ENCODE assay signal across 19 mouse cellular contexts in the genomic region with DNA sequence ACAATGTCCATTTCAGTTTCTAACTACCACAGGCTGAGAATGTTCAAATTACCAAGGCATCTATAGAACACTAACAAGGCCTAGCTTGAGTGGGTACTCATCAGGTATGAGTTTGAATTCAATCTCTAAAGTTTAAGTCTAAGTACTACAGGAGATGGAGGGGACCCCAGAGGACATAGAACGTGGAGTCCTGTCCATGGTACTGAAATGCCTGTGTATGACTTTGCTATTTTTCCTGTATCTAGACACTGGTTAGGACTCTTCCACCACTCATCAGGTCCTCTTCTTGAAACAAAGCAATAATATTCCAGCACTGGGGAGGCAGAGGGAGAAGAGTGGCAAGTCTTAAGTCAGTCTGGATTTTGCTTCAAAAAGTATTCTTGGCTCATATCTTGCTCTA.
DNase-seq lines count a peak whose midpoint lies in the region; ATAC-seq and TF ChIP-seq lines count a peak whose summit lies in the region.
"Had no signal": no experiment of that assay in that cellular context is flagged by ENCODE, and none has a peak within 500 bp of the region (broad histone marks: within the 10 kb centered on the region; RNA-seq: fewer than 3 reads in every experiment).

No protein-coding gene starts in this region.

- H3K4me1 ChIP-seq in intestine, embryonic 14.5 days (replicated peaks; ENCODE audit: control insufficient read depth, insufficient read depth, low read length) = no peaks in the 10 kb centered on the region
- H3K4me1 ChIP-seq in intestine, postnatal 0 days (replicated peaks; ENCODE audit: control insufficient read depth, insufficient read depth, low read length) = no peaks in the 10 kb centered on the region
- peaks cover 6% of the 10 kb centered on the region for H3K4me1 ChIP-seq in limb, embryonic 13.5 days
- H3K4me1 ChIP-seq: liver, embryonic 13.5 days had no signal

- H3K27ac ChIP-seq in intestine, embryonic 14.5 days (ENCODE audit: low read depth) = no peak overlapping the region
- H3K27ac ChIP-seq in intestine, postnatal 0 days (ENCODE audit: low read depth, low read length) = no peak overlapping the region
- no peak overlapping the region for H3K27ac ChIP-seq in limb, embryonic 13.5 days
- H3K27ac ChIP-seq: hindbrain, embryonic 14.5 days; liver, embryonic 13.5 days; macrophage; midbrain, embryonic 15.5 days had no signal

- H3K36me3 ChIP-seq in intestine, embryonic 14.5 days (ENCODE audit: control insufficient read depth, insufficient read depth, low read length) = no peaks in the 10 kb centered on the region
- H3K36me3 ChIP-seq in intestine, postnatal 0 days (ENCODE audit: control insufficient read depth, insufficient read depth) = no peaks in the 10 kb centered on the region
- H3K36me3 ChIP-seq in limb, embryonic 13.5 days = no peaks in the 10 kb centered on the region
- H3K36me3 ChIP-seq: liver, embryonic 13.5 days; midbrain, embryonic 15.5 days had no signal

- no peak for TF ChIP-seq CTCF in intestine, postnatal 0 days (IDR thresholded peaks at IDR 0.05; ENCODE audit: low read depth)

- no peaks in the 10 kb centered on the region for H3K27me3 ChIP-seq in intestine, embryonic 14.5 days (replicated peaks; ENCODE audit: control insufficient read depth, insufficient read depth, low read length)
- H3K27me3 ChIP-seq in intestine, postnatal 0 days (replicated peaks; ENCODE audit: control insufficient read depth, insufficient read depth, low read length) = no peaks in the 10 kb centered on the region
- H3K27me3 ChIP-seq in limb, embryonic 13.5 days = no peaks in the 10 kb centered on the region
- H3K27me3 ChIP-seq: liver, embryonic 13.5 days; midbrain, embryonic 15.5 days had no signal

- H3K9ac ChIP-seq in intestine, embryonic 14.5 days (ENCODE audit: low read length) = no peak overlapping the region
- H3K9ac ChIP-seq in intestine, postnatal 0 days (ENCODE audit: low read depth, low read length) = no peak overlapping the region
- H3K9ac ChIP-seq in limb, embryonic 13.5 days = no peak overlapping the region
- H3K9ac ChIP-seq: hindbrain, embryonic 14.5 days; liver, embryonic 13.5 days; midbrain, embryonic 15.5 days had no signal

- H3K9me3 ChIP-seq in intestine, embryonic 14.5 days (ENCODE audit: control insufficient read depth, low read length) = no peaks in the 10 kb centered on the region
- no peaks in the 10 kb centered on the region for H3K9me3 ChIP-seq in intestine, postnatal 0 days (ENCODE audit: control insufficient read depth)
- H3K9me3 ChIP-seq in limb, embryonic 13.5 days = no peaks in the 10 kb centered on the region
- H3K9me3 ChIP-seq: liver, embryonic 13.5 days; midbrain, embryonic 15.5 days had no signal

- no peak overlapping the region for H3K4me3 ChIP-seq in intestine, embryonic 14.5 days (ENCODE audit: low read depth, low read length)
- no peak overlapping the region for H3K4me3 ChIP-seq in intestine, postnatal 0 days (ENCODE audit: low read depth, low read length)
- no peak overlapping the region for H3K4me3 ChIP-seq in limb, embryonic 13.5 days
- H3K4me3 ChIP-seq: erythroblast, embryonic 14.5 days; liver, embryonic 13.5 days; midbrain, embryonic 15.5 days had no signal

- WGBS in intestine, embryonic 14.5 days = 33% methylated on average over 1 of the region's 1 CpGs
- WGBS in intestine, postnatal 0 days = 37% methylated on average over 1 of the region's 1 CpGs
- 38% methylated on average over 1 of the region's 1 CpGs for WGBS in limb, embryonic 13.5 days

- peak; percentile 53 for DNase-seq in intestine, embryonic 14.5 days (ENCODE audit: low spot score)
- DNase-seq in A20 (ENCODE audit: low read depth, low spot score) = peak; percentile 33
- peak; percentile 29 for DNase-seq in ZHBTc4 (ENCODE audit: low read depth, low spot score)
- no peak for DNase-seq in MN1 (ENCODE audit: low spot score)
- DNase-seq: adrenal gland, postnatal 10 days; cerebellum, postnatal 25 days; gastrocnemius, postnatal 14 days; kidney, adult 2 months; liver, embryonic 13.5 days; spleen, adult 18-20 months had no signal

- ATAC-seq in intestine, embryonic 14.5 days (replicated peaks; ENCODE audit: low FRiP score, low TSS enrichment, low read depth) = no peak
- no peak for ATAC-seq in intestine, postnatal 0 days
- 0 out of 2 replicates have a peak, but pooled peaks have one; percentile 59 for ATAC-seq in limb, embryonic 13.5 days (ENCODE audit: low FRiP score, low read depth)
- ATAC-seq in cerebellum, adult (ENCODE audit: insufficient number of reproducible peaks, low FRiP score, low TSS enrichment) = no peak
- ATAC-seq in megakaryocyte progenitor cell, adult 5-6 weeks (replicated peaks; ENCODE audit: poor library complexity) = no peak
- ATAC-seq: forebrain, embryonic 16.5 days; midbrain, embryonic 15.5 days had no signal

- H3K4me2 ChIP-seq in intestine, embryonic 14.5 days (ENCODE audit: low read length) = no peak overlapping the region
- H3K4me2 ChIP-seq in intestine, postnatal 0 days (replicated peaks; ENCODE audit: low read depth) = no peak overlapping the region
- H3K4me2 ChIP-seq in limb, embryonic 13.5 days (replicated peaks) = no peak overlapping the region
- H3K4me2 ChIP-seq: hindbrain, embryonic 14.5 days; liver, embryonic 13.5 days; midbrain, embryonic 15.5 days had no signal
